Mouse (Mus musculus) heart, embryonic 13.5 days (tissue): ENCODE results near the gene Tcl1b5. TPM values are rescaled to one million over a fixed set of nuclear protein-coding genes. Genes with fewer than 3 reads are reported as not detected.

ENCODE experiments used
- ATAC-seq: fragments of 200-750 bp; cut with Nextera tagmentation; 2 replicates; pipeline ENCODE4 v1.8.0; 2017; ENCODE audit warnings: moderate TSS enrichment; ENCODE audit not compliant: insufficient number of reproducible peaks, low FRiP score, low TSS enrichment; ENCODE audit errors: extremely low read depth
- H3K27ac ChIP-seq: fragments of 300-500 bp; sonication (generic); replicated peaks from 2 replicates; pipeline ENCODE4 v1.5.1; 2015; ENCODE audit warnings: moderate library complexity, mild to moderate bottlenecking, inconsistent platforms
- H3K27me3 ChIP-seq: fragments of 300-500 bp; sonication (generic); replicated peaks from 2 replicates; pipeline ENCODE4 v1.6.1; 2015; ENCODE audit warnings: mild to moderate bottlenecking, inconsistent platforms
- H3K36me3 ChIP-seq: fragments of 300-500 bp; sonication (generic); 2 replicates; pipeline ENCODE4 v1.6.1; 2015; ENCODE audit warnings: mild to moderate bottlenecking, inconsistent platforms
- H3K4me1 ChIP-seq: fragments of 300-500 bp; sonication (generic); 2 replicates; pipeline ENCODE4 v1.6.1; 2015; ENCODE audit warnings: inconsistent platforms
- H3K4me2 ChIP-seq: fragments of 300-500 bp; sonication (generic); 2 replicates; pipeline ENCODE4 v1.6.1; 2015; ENCODE audit warnings: inconsistent platforms, mild to moderate bottlenecking, moderate library complexity
- H3K4me3 ChIP-seq: fragments of 300-500 bp; sonication (generic); 2 replicates; pipeline ENCODE4 v1.5.1; 2015; ENCODE audit warnings: moderate library complexity, mild to moderate bottlenecking, inconsistent platforms
- H3K9ac ChIP-seq: fragments of 300-500 bp; sonication (generic); 2 replicates; pipeline ENCODE4 v1.6.1; 2015; ENCODE audit warnings: inconsistent platforms, mild to moderate bottlenecking, moderate library complexity
- H3K9me3 ChIP-seq: fragments of 300-500 bp; sonication (generic); 2 replicates; pipeline ENCODE4 v1.6.1; 2016; ENCODE audit warnings: inconsistent platforms
- WGBS: fragments of 180-500 bp; shearing (Covaris S2); methylation state at CpG from one replicate; pipeline ENCODE4 v1.1.7; 2015; ENCODE audit warnings: mixed read lengths; 5-methylcytosine and 5-hydroxymethylcytosine counted together
- polyA plus RNA-seq: library from polyadenylated mRNA; unstranded; fragments of >200 nt; fragmentation: Nextera tagmentation; extraction: Ambion mirVana; gene quantifications from 2 replicates; pipeline ENCODE4 v1.2.1, GENCODE M21; 2015

Tcl1b5 gene
- polyA plus RNA-seq, 1 experiment from 2014 or later, result not detected

GRCm38 (mm10) chr12:105217101-105217760 is 41.1 kb downstream of the Tcl1b5 start:
- no peak for ATAC-seq
- Histone ChIP-seq H3K27me3 (no peaks in the 10 kb centered on the region), H3K9ac (no peak overlapping the region), H3K27ac (no peak overlapping the region), H3K36me3 (no peaks in the 10 kb centered on the region), H3K4me1 (no peaks in the 10 kb centered on the region), H3K4me2 (no peak overlapping the region), H3K9me3 (no peaks in the 10 kb centered on the region), H3K4me3 (no peak overlapping the region)
- WGBS, result 78% methylated on average over 7 of the region's 7 CpGs

GRCm38 (mm10) chr12:105222601-105223319 is 46.6 kb downstream of the Tcl1b5 start, which contains the start of gene Tcl1:
TSS of gene Tcl1 (minus strand) at chr12:105222793.
- no peaks in the 10 kb centered on the region for H3K36me3 ChIP-seq
- no peak for ATAC-seq
- H3K9me3 ChIP-seq, result no peaks in the 10 kb centered on the region
- WGBS, result 82% methylated on average over 22 of the region's 22 CpGs
- H3K9ac ChIP-seq, result no peak within 1 kb of the TSS
- H3K27me3 ChIP-seq, result no peaks in the 10 kb centered on the region
- no peak within 1 kb of the TSS for H3K27ac ChIP-seq
- H3K4me2 ChIP-seq, result no peak within 1 kb of the TSS
- no peak within 1 kb of the TSS for H3K4me3 ChIP-seq
- H3K4me1 ChIP-seq, result no peaks in the 10 kb centered on the region

GRCm38 (mm10) chr12:105224621-105225320 is 48.6 kb downstream of the Tcl1b5 start:
- no peak for ATAC-seq
- no peak overlapping the region for H3K4me3 ChIP-seq
- no peaks in the 10 kb centered on the region for H3K4me1 ChIP-seq
- no peaks in the 10 kb centered on the region for H3K27me3 ChIP-seq
- H3K36me3 ChIP-seq, result no peaks in the 10 kb centered on the region
- H3K9me3 ChIP-seq, result no peaks in the 10 kb centered on the region
- H3K9ac ChIP-seq, result no peak overlapping the region
- no peak overlapping the region for H3K27ac ChIP-seq
- WGBS, result 55% methylated on average over 16 of the region's 16 CpGs
- H3K4me2 ChIP-seq, result no peak overlapping the region

Other genes with a start within 250 kb of the Tcl1b5 start
- 0.36 and 0.78 TPM in 2 replicates for gene Syne3, start 166.5 kb upstream of the Tcl1b5 start, polyA plus RNA-seq
- gene Glrx5, start 143.7 kb upstream of the Tcl1b5 start, polyA plus RNA-seq, result 168 and 174 TPM in 2 replicates
- gene Tcl1b2, start 30.3 kb upstream of the Tcl1b5 start, polyA plus RNA-seq, result not detected in 2 replicates
- gene Tcl1b1, start 16.7 kb upstream of the Tcl1b5 start, polyA plus RNA-seq, result not detected in 2 replicates
- gene Tcl1b3, start 14.7 kb downstream of the Tcl1b5 start, polyA plus RNA-seq, result not detected in 2 replicates
- not detected in 2 replicates for gene Tcl1b4, start 25.6 kb downstream of the Tcl1b5 start, polyA plus RNA-seq
- not detected in 2 replicates for gene Tcl1, start 46.4 kb downstream of the Tcl1b5 start, polyA plus RNA-seq
- gene Tunar, start 157.5 kb downstream of the Tcl1b5 start, polyA plus RNA-seq, result not detected in 2 replicates